Mouse (Mus musculus) G1E-ER4 (cell line): ENCODE measurements around the gene Nop14. TPM values are rescaled to one million over a fixed set of nuclear protein-coding genes. Genes with fewer than 3 reads are reported as not detected.

Source experiments
- GATA1 ChIP-seq: IDR thresholded peaks from one replicate; pipeline ENCODE4 v1.8.0; 2012; ENCODE audit warnings: low read length, inconsistent platforms
- polyA plus RNA-seq: library from polyadenylated mRNA; stranded (reverse); fragments of >175 nt; gene quantifications from 2 replicates; pipeline ENCODE4 v1.2.3, GENCODE M21; 2012

Nop14 gene
- polyA plus RNA-seq: 37.7 and 44.0 TPM in 2 replicates

- TF ChIP-seq GATA1: no peak
Measured at GRCm38 (mm10) chr5:34659686-34660590, at the start of gene Nop14, which contains the start of gene Grk4. TSS of gene Nop14 (minus strand) at chr5:34660148. TSS of gene Grk4 (plus strand) at chr5:34660379.

GRCm38 (mm10) chr5:34708436-34708835, 48.5 kb upstream of the Nop14 start:
- no peak for TF ChIP-seq GATA1

DNA sequence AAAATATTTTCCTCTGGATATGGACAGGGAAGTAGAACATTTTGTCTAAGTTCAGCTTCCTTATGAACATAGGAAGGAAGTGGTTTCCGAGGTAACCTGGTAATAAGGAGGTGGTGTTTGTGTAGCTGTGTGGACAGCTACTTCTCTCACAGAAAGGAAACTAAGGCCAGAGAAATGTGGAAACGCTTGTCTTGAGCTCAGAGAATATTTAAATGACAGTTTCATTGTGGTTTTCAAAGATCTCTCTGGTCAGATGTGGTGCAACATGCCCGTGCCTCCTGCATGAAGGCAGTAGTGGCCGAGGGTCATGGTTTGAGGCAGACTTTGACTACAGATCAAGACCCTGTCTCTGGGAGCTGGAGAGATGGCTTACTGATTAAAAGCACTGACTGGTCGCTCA, 35.6 kb upstream of the Nop14 start:
- TF ChIP-seq GATA1: no peak

DNA sequence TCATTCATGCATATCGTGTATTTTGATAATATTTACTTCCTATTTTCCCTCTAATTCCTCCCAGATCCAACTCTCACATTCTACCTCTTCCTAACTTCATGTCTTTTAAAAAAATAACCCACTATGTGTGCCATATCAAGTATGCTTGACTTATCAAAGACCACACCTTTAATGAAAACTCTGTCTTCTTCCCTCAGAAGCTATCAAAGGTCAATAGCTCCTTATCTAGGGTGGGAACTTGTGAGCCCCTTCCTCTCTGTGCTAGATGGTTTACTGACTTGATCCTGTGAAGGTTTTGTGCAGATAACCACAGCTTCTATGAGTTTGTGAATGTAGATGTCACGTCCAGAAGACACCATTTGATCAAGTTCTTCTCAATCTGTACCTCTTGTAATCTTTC, 32.8 kb upstream of the Nop14 start:
- TF ChIP-seq GATA1: no peak

- TF ChIP-seq GATA1: no peak
Measured at GRCm38 (mm10) chr5:34689868-34690267, 29.9 kb upstream of the Nop14 start.

- TF ChIP-seq GATA1: no peak
Measured at GRCm38 (mm10) chr5:34670280-34670679, 10.3 kb upstream of the Nop14 start.

DNA sequence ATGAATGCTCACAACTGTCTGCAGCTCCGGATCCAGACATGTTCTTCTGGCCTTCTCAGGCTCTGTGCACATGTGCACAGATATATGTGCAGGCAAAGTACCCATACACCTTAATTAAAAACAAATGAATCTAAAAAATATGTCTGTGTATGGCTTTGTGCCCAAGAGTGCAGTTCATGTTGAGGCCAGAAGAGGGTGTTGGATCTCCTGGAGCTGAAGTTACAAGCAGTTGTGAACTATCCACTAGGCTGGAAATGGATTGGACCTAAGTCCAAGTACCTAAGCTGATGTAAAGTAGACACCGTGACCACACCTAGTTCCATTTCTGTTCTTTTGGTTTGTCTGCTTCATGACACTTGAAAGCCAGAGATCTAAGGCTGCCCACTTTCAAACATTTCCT, 9.5 kb upstream of the Nop14 start:
- TF ChIP-seq GATA1: no peak

- no peak for TF ChIP-seq GATA1
Measured at GRCm38 (mm10) chr5:34663231-34663630, 3.3 kb upstream of the Nop14 start.

DNA sequence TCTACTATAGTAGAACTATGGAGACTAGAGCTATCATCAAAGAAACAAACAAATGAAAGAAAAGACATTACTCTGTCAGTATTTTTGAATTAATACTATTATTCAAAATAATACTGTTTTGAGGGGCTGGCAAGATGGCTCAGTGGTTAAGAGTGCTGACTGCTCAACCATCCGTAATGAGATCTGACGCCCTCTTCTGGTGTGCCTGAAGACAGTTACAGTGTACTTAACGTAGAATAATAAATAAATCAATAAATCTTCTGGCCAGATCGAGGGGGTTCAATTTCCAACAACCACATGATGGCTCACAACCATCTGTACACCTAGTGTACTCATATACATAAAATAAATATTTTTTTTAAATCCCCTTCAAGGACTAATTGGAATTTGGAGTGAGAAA, 2.0 kb upstream of the Nop14 start:
- TF ChIP-seq GATA1: no peak

GRCm38 (mm10) chr5:34660591-34661130, 713 bp upstream of the Nop14 start:
- TF ChIP-seq GATA1: no peak

GRCm38 (mm10) chr5:34657556-34657955, 2.4 kb downstream of the Nop14 start:
- no peak for TF ChIP-seq GATA1

DNA sequence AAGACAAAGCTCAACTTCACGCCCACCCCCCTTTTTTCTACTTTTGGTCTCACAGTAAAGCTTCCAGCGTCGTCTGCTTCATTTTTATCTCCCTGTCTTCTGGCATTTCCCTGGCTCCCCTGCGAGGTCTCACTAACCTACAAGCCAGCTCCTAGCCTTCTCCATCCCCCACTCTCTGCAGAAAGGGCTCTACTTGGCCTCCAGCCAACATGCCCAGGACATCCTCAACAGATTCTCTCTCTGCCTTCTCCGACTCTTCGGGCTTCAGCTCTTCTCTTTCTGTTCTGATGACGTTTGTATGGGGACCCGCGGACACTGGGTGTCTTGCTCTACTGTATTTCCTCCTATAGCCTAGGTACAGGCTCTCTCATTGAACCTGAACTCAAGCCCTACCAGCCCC, 5.1 kb downstream of the Nop14 start:
- TF ChIP-seq GATA1: no peak

DNA sequence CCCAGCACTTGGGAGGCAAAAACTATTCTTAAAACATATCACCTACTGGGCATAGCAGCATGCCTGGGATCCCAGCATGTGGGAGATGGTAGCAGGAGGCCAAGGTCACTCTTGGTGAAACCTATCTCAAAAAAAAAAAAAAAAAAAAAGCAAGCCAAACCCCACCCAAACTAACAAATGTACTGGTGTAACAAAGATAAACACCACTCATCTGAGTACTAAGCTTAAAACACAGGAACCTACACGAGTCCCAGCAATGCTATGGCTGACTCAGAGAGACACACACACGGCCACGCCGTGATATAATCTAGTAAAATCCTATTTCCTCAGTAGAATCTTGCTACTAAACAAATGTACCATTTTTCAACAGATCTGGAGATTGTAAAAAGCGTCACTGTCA, 7.0 kb downstream of the Nop14 start:
- no peak for TF ChIP-seq GATA1

DNA sequence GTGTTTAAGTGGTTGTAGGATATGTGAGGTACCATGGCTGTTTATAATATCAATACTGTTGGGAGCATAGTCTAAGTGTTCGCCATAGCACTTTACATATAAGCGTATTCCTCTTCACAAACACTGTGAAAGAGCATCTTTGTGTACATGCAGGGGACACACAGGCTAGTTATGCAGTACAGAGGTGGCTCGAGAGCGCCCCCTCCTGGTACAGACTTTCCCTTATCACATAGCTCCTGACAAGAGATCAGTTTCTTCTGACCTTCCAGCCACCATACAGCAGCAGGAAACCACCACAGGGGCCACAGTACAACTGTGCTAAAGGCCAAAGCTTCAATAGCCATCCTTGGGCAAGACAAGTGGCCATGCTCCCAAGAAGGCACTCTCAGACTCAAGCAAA, 12.4 kb downstream of the Nop14 start:
- no peak for TF ChIP-seq GATA1

- TF ChIP-seq GATA1: no peak
Measured at GRCm38 (mm10) chr5:34642932-34643331, 17.0 kb downstream of the Nop14 start.

DNA sequence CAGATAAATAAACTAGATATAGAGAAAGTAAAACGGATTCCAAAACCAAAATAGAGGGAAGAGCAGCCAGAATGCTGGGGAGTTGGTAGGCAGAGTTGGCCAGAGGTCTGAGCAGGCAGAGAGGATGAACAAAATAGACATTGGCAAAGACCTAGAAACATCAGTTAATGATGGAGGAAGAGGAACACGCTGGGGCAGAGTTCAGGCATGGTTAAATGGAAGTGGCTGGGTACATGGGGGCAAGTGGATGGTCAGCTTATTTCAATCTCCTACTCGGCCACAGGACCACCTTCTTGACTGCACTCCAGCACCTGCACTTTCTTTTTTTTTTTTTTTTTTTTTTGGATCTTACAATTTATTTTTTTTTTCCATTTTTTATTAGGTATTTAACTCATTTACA, 18.0 kb downstream of the Nop14 start:
- TF ChIP-seq GATA1: no peak

DNA sequence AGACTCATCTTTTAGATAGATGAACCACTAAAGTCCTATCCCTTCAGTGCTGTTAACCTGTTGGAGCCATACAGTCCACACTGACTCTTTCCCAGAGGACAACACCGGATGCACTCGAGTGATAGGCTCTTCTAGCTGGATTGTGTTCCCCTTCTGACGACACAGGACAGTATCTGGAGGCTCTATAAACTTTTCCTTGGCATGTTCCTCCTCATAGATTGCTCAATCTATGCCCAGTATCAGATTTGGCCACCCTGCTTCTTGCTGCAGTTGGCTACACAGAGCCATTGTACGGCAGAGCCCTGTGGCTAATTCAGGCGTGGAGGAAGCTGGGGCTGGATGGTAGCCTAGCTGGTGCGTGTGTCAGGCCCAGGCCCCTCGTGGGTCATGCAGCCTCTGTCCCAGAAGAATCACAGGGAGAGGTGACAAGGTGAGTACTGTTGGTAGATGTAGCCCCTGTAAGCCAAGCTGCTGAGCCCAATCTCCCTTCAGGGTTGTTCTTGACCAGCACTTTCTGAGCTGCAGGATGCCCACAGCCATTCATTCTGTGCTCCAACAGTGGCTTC, 22.3 kb downstream of the Nop14 start:
- no peak for TF ChIP-seq GATA1
